Mouse (Mus musculus): Measurements from ENCODE around the gene Bcorl1.

Gene Bcorl1

GRCm38 (mm10) chrX:48341141-48341540 is at the start of gene Bcorl1:
Gene Bcorl1 (plus strand): TSS chrX:48341358.
- DNase-seq (ENCODE audit: low spot score in 2 of 2) = peak; percentile 22 to 42

- DNase-seq (ENCODE audit: low spot score in 2 of 2) = no peak
Measured at GRCm38 (mm10) chrX:48291413-48291812, 49.7 kb upstream of the Bcorl1 start.

GRCm38 (mm10) chrX:48305356-48305755 is 35.8 kb upstream of the Bcorl1 start:
- DNase-seq (ENCODE audit: low spot score in 2 of 2) = no peak

GRCm38 (mm10) chrX:48310706-48311517 is 30.2 kb upstream of the Bcorl1 start:
- DNase-seq (ENCODE audit: low spot score in 2 of 2) = peak in 1 of 2 experiments; percentile 21

GRCm38 (mm10) chrX:48311727-48312126 is 29.4 kb upstream of the Bcorl1 start:
- no peak for DNase-seq (ENCODE audit: low spot score in 2 of 2)

GRCm38 (mm10) chrX:48314530-48315079 is 26.6 kb upstream of the Bcorl1 start:
- DNase-seq (ENCODE audit: low spot score in 2 of 2) = peak; percentile 82 to 92

GRCm38 (mm10) chrX:48317444-48317843 is 23.7 kb upstream of the Bcorl1 start:
- no peak for DNase-seq (ENCODE audit: low spot score in 2 of 2)

- DNase-seq (ENCODE audit: low spot score in 2 of 2) = peak in 1 of 2 experiments; percentile 69
Measured at GRCm38 (mm10) chrX:48318194-48318593, 23.0 kb upstream of the Bcorl1 start.

GRCm38 (mm10) chrX:48340441-48341049 is 613 bp upstream of the Bcorl1 start:
- DNase-seq (ENCODE audit: low spot score in 2 of 2) = peak; percentile 20 to 31

- DNase-seq (ENCODE audit: low spot score in 2 of 2) = peak; percentile 44 to 48
Measured at GRCm38 (mm10) chrX:48341621-48342161, 533 bp downstream of the Bcorl1 start.

GRCm38 (mm10) chrX:48342731-48343130 is 1.6 kb downstream of the Bcorl1 start:
- DNase-seq (ENCODE audit: low spot score in 2 of 2) = peak; percentile 20 to 23

GRCm38 (mm10) chrX:48343461-48343952 is 2.3 kb downstream of the Bcorl1 start:
- DNase-seq (ENCODE audit: low spot score in 2 of 2) = peak; percentile 65 to 90

- DNase-seq (ENCODE audit: low spot score in 2 of 2) = peak in 1 of 2 experiments; percentile 50
Measured at GRCm38 (mm10) chrX:48343966-48344642, 2.9 kb downstream of the Bcorl1 start.

- DNase-seq (ENCODE audit: low spot score in 2 of 2) = peak; percentile 37 to 45
Measured at GRCm38 (mm10) chrX:48344643-48345384, 3.7 kb downstream of the Bcorl1 start.

- peak; percentile 26 to 55 for DNase-seq (ENCODE audit: low spot score in 2 of 2)
Measured at GRCm38 (mm10) chrX:48345385-48345932, 4.3 kb downstream of the Bcorl1 start.

GRCm38 (mm10) chrX:48355346-48355745 is 14.2 kb downstream of the Bcorl1 start:
- DNase-seq (ENCODE audit: low spot score in 2 of 2) = no peak

- no peak for DNase-seq (ENCODE audit: low spot score in 2 of 2)
Measured at GRCm38 (mm10) chrX:48365836-48366577, 24.8 kb downstream of the Bcorl1 start.

- DNase-seq (ENCODE audit: low spot score in 2 of 2) = no peak
Measured at GRCm38 (mm10) chrX:48367841-48368240, 26.7 kb downstream of the Bcorl1 start.

- peak; percentile 53 to 76 for DNase-seq (ENCODE audit: low spot score in 2 of 2)
Measured at GRCm38 (mm10) chrX:48383643-48384042, 42.5 kb downstream of the Bcorl1 start.

- DNase-seq (ENCODE audit: low spot score in 2 of 2) = no peak
Measured at GRCm38 (mm10) chrX:48385927-48386326, 44.8 kb downstream of the Bcorl1 start.
